Mouse (Mus musculus): ENCODE data around the gene Efcab7.

The Efcab7 gene

DNA sequence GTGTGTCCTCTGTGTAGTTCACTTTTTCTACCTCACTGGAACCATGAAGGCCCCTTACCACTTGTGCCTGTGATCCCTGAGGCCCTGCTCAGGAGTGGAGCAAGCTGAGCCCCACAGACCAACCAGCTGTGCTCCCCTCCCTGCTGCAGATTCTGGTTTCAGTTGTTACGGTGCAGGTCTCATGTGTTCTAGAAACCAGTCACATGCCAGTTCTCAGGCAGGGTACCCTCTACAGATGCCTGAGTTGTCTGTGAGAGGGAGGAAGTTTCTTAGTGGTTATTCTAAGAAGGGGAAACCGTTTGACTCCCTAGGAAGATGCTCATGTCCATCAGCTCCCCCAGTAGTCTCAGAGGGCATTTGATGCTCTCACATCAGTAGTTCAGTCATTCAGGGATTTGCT lies 115.6 kb downstream of the Efcab7 start:
- no peak for DNase-seq (ENCODE audit: low spot score)

DNA sequence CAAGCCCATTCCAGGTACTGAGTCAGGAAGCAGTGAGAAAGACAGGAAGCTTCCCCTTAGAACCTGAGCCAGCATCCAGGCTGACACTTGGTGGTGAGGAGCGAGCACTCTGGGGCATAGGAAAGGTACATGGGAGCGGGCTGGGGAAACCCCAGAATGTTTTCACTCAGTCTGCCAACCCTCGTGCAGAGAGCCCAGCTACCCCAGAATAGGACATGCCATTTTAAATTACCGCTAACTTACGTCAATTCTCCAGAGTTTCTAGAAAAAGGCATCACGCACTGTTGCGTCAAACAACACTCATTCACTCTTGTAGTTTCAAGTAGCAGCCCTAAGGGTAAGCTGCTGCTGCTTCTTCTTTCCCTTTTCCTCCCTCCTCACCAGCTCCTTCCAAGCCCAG lies 116.0 kb downstream of the Efcab7 start:
- DNase-seq (ENCODE audit: low spot score): no peak

DNA sequence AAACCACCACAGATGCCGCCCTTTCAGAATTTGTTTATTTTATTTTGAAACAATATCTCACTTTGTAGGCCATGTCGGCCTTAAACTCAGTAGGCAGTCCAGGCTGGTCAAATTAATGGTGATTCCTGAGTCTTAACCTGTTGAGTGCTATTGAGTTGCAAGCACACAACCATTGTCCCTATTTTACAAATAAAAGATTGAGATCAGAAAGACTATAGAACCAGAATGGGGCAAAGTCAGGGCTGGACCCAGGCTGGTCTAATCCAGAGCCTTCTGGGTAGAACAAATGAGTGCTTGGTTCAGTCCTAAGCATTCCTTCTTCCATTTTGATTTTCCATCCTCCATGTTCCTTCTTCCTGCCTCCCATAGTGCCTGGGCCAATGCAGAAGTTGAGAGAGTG lies 117.5 kb downstream of the Efcab7 start:
- DNase-seq (ENCODE audit: low spot score): no peak

DNA sequence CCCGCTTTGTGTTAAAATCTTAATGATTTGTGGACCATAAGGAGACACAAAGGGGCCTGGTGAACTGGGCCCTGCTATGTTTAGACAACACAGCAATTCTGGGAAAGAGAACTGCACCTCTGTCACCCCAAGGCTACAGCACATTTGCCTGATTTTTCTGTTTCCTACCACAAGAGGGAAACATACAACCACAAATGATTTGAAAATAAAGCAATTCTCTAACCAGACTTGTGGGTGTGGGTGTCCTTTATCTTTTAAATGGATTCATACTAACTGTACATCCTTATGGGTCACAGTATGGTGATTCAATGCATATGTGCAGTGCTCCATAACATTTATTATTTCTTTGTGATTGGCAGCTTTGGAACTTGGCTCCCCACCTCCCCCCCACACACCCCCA lies 118.2 kb downstream of the Efcab7 start:
- no peak for DNase-seq (ENCODE audit: low spot score)

DNA sequence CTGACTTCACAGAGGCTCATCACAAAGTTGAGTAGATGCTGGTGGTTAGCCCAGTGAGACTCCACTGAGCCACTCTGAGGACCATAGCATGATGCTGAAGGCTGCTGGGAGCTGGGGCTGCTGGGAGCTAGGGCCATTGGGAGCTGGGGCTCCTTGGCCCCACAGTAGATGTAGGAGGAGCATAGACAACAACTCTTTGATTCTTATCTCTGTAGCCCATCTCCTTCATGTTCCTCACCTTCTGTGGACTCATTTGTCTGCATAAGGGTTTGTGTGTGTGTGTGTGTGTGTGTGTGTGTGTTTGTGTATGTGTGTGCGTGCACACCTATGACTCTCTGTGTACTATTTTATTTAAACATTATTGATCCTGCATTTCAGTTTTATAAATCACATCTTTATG lies 118.9 kb downstream of the Efcab7 start:
- no peak for DNase-seq (ENCODE audit: low spot score)

DNA sequence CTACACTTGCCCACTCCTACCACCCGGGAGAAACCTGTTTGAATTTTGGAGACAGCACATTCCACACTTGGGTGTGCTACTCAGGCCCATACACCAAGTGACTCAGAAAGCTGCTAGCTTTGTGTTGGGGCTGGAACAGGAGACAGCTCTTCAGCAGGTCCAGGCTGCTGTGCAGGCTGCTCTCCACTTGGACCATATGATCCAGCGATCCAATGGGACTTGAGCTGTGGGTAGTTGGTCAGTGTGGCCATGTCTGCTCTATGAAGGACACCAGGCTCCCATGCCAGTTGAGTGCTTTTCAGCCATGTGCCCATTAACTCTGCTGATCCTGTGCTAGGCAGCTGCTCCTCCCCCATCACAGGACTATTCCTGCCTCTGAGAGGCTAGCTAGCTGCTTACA lies 124.9 kb downstream of the Efcab7 start:
- no peak for DNase-seq (ENCODE audit: low spot score)

DNA sequence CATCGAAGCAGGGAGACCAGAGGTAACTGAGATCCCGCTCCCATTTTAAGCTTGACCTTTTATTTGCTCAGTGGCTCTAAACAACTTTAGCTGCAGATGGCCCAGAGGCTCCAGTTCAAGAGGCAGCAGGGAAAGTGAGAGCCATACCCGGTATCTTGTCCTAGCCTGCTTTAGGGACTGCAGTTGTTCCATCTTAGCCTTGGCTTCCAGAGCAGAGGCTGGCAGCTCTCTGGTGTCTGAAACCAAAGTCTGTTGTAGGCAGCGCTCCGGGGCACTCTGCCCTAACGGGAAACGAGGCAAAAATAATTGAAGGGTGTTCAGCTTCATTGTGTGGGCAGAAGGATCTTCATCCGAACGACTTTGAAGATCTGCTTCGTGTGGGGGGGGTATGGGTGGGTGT lies 126.4 kb downstream of the Efcab7 start:
- DNase-seq (ENCODE audit: low spot score): no peak

DNA sequence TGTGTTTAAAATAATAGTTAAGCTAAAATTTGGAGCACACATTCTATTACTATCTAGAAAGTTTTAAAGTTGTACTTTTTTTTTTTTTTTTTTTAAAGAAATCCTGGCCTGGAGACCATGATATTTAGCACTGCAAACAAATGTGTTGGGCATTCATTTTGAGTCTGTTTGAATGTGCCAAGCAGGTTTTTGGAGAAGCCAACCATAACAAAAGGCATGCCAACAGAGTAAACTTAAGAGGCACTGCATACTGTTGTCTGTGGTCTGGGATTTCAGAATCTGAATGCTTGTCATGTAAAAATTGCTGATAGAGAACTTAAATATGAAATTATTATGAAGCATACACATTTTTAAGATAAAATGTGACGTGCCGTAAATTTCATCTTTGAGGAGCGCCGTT lies 128.2 kb downstream of the Efcab7 start:
- no peak for DNase-seq (ENCODE audit: low spot score)

DNA sequence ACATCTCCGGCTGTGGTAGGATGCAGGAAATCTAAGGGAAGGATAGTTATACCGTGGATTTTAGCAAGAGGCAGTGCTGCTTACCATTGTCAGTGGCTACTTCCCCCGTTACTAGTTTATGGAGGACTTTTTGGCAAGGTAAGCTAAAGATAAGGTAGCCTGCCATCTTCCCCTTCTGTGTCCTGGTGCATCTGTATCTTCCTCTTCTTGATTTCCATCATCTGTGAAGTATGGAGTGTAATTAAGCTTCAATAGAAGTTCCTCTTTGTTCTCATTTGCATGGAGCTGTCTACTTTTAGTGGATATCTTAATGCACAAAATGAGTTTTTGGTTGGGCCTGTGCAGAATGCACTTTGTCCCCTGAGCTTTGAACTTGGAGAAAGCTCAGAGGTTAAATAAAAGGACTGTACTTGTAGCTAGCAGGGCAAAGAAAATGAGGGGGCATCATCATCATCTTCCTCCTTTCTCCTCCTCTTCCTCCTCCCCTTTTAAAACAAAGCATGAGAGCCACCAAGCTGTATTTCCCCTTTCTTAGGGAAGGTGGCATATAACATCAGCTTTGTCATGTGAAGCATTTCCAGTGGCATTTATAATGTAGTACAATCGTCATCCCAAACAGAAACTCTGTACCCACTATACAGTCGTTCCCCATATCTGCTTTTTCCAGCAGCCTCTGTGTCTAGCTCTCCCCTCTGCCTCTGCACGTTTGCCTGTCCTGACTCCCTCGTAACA lies 129.3 kb downstream of the Efcab7 start:
- no peak for DNase-seq (ENCODE audit: low spot score)

DNA sequence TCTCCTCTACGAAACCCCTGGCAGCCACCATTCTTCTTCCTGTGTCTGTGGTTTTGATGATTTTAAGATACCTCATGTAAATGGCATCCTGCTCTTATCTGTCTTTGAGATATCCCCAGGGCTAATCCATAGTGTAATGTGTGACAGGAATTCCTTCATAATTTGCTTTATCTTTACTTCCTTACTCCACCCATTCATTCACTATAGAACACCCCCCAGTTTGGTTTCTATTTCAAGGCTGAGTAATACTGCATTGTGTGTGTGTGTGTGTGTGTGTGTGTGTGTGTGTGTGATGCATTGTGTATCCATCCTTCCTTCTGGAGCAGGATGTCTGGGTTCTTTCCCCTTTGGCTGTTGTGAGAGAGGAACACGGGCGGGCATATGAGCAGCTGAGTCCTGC lies 130.3 kb downstream of the Efcab7 start:
- DNase-seq (ENCODE audit: low spot score): no peak

All from yolk sac, embryonic 10.5 days (tissue).